Mouse (Mus musculus): ENCODE data around the gene Mocs1. TPM values are rescaled to one million over a fixed set of nuclear protein-coding genes. Genes with fewer than 3 reads are reported as not detected.

Gene Mocs1
- polyA plus RNA-seq, 1 experiment from 2014 or later = 8.9 TPM

- no peak overlapping the region for H3K4me3 ChIP-seq (ENCODE audit: low read length)
- no peak overlapping the region; the same call in 1 of the 2 replicates for H3K27ac ChIP-seq (ENCODE audit: low read depth, low read length)
- no peaks in the 10 kb centered on the region for H3K9me3 ChIP-seq (ENCODE audit: control insufficient read depth, low read length)
- H3K4me2 ChIP-seq (replicated peaks; ENCODE audit: low read depth, low read length) = no peak overlapping the region
- 43% methylated on average over 6 of the region's 6 CpGs for WGBS
- H3K4me1 ChIP-seq (ENCODE audit: control insufficient read depth, insufficient read depth, low read length) = peaks cover 12% of the 10 kb centered on the region
- no peak overlapping the region for H3K9ac ChIP-seq (ENCODE audit: low read depth, low read length)
- peaks cover 18% of the 10 kb centered on the region for H3K36me3 ChIP-seq (ENCODE audit: control insufficient read depth, insufficient read depth, low read length)
- H3K27me3 ChIP-seq (ENCODE audit: control insufficient read depth, insufficient read depth, low read length) = no peaks in the 10 kb centered on the region
- ATAC-seq (ENCODE audit: low FRiP score, low TSS enrichment) = peak; percentile 69; the same call in 1 of the 2 replicates
Measured at GRCm38 (mm10) chr17:49450922-49451321, 22.8 kb downstream of the Mocs1 start.

GRCm38 (mm10) chr17:49456334-49456733, 28.2 kb downstream of the Mocs1 start:
- 81% methylated on average over 4 of the region's 4 CpGs for WGBS
- Histone ChIP-seq H3K9ac (ENCODE audit: low read depth, low read length) (no peak overlapping the region), H3K9me3 (ENCODE audit: control insufficient read depth, low read length) (no peaks in the 10 kb centered on the region), H3K27me3 (ENCODE audit: control insufficient read depth, insufficient read depth, low read length) (no peaks in the 10 kb centered on the region), H3K27ac (ENCODE audit: low read depth, low read length) (no peak overlapping the region), H3K4me1 (ENCODE audit: control insufficient read depth, insufficient read depth, low read length) (peaks cover 4% of the 10 kb centered on the region; the same call in 1 of the 2 replicates), H3K4me2 (replicated peaks; ENCODE audit: low read depth, low read length) (no peak overlapping the region), H3K4me3 (ENCODE audit: low read length) (no peak overlapping the region), H3K36me3 (ENCODE audit: control insufficient read depth, insufficient read depth, low read length) (peaks cover 21% of the 10 kb centered on the region)
- ATAC-seq (ENCODE audit: low FRiP score, low TSS enrichment) = no peak

- 91% methylated on average over 3 of the region's 3 CpGs for WGBS
- Histone ChIP-seq H3K27ac (ENCODE audit: low read depth, low read length) (no peak overlapping the region), H3K9me3 (ENCODE audit: control insufficient read depth, low read length) (no peaks in the 10 kb centered on the region), H3K4me3 (ENCODE audit: low read length) (no peak overlapping the region), H3K27me3 (ENCODE audit: control insufficient read depth, insufficient read depth, low read length) (no peaks in the 10 kb centered on the region), H3K4me1 (ENCODE audit: control insufficient read depth, insufficient read depth, low read length) (no peaks in the 10 kb centered on the region), H3K4me2 (replicated peaks; ENCODE audit: low read depth, low read length) (no peak overlapping the region), H3K9ac (ENCODE audit: low read depth, low read length) (no peak overlapping the region), H3K36me3 (ENCODE audit: control insufficient read depth, insufficient read depth, low read length) (peaks cover 21% of the 10 kb centered on the region)
- no peak for ATAC-seq (ENCODE audit: low FRiP score, low TSS enrichment)
Measured at GRCm38 (mm10) chr17:49457833-49458232, 29.7 kb downstream of the Mocs1 start.

- H3K9ac ChIP-seq (ENCODE audit: low read depth, low read length) = no peak overlapping the region
- H3K27me3 ChIP-seq (ENCODE audit: control insufficient read depth, insufficient read depth, low read length) = no peaks in the 10 kb centered on the region
- no peak overlapping the region for H3K27ac ChIP-seq (ENCODE audit: low read depth, low read length)
- ATAC-seq (ENCODE audit: low FRiP score, low TSS enrichment) = no peak
- H3K9me3 ChIP-seq (ENCODE audit: control insufficient read depth, low read length) = no peaks in the 10 kb centered on the region
- H3K4me2 ChIP-seq (replicated peaks; ENCODE audit: low read depth, low read length) = no peak overlapping the region
- H3K4me1 ChIP-seq (ENCODE audit: control insufficient read depth, insufficient read depth, low read length) = no peaks in the 10 kb centered on the region
- peaks cover 21% of the 10 kb centered on the region for H3K36me3 ChIP-seq (ENCODE audit: control insufficient read depth, insufficient read depth, low read length)
- no peak overlapping the region for H3K4me3 ChIP-seq (ENCODE audit: low read length)
- 82% methylated on average over 18 of the region's 18 CpGs for WGBS
Measured at GRCm38 (mm10) chr17:49458386-49458785, 30.2 kb downstream of the Mocs1 start.

GRCm38 (mm10) chr17:49464884-49465283, 36.7 kb downstream of the Mocs1 start:
- 85% methylated on average over 3 of the region's 3 CpGs for WGBS
- Histone ChIP-seq H3K9ac (ENCODE audit: low read depth, low read length) (no peak overlapping the region), H3K9me3 (ENCODE audit: control insufficient read depth, low read length) (no peaks in the 10 kb centered on the region)

GRCm38 (mm10) chr17:49468223-49468622, 40.1 kb downstream of the Mocs1 start:
- H3K36me3 ChIP-seq (ENCODE audit: control insufficient read depth, insufficient read depth, low read length) = no peaks in the 10 kb centered on the region; the same call in 1 of the 2 replicates
- no peak overlapping the region for H3K4me3 ChIP-seq (ENCODE audit: low read length)
- H3K27me3 ChIP-seq (ENCODE audit: control insufficient read depth, insufficient read depth, low read length) = no peaks in the 10 kb centered on the region
- H3K4me1 ChIP-seq (ENCODE audit: control insufficient read depth, insufficient read depth, low read length) = no peaks in the 10 kb centered on the region
- no peak overlapping the region for H3K4me2 ChIP-seq (replicated peaks; ENCODE audit: low read depth, low read length)
- no peak overlapping the region for H3K9ac ChIP-seq (ENCODE audit: low read depth, low read length)
- H3K9me3 ChIP-seq (ENCODE audit: control insufficient read depth, low read length) = no peaks in the 10 kb centered on the region
- 30% methylated on average over 4 of the region's 4 CpGs for WGBS
- peak; percentile 30; the same call in 1 of the 2 replicates for ATAC-seq (ENCODE audit: low FRiP score, low TSS enrichment)
- H3K27ac ChIP-seq (ENCODE audit: low read depth, low read length) = no peak overlapping the region

More at GRCm38 (mm10) chr17:49464884-49465283, 36.7 kb downstream of the Mocs1 start:
- Histone ChIP-seq H3K36me3 (ENCODE audit: control insufficient read depth, insufficient read depth, low read length) (no peaks in the 10 kb centered on the region; the same call in 1 of the 2 replicates), H3K4me2 (replicated peaks; ENCODE audit: low read depth, low read length) (no peak overlapping the region), H3K4me1 (ENCODE audit: control insufficient read depth, insufficient read depth, low read length) (no peaks in the 10 kb centered on the region), H3K4me3 (ENCODE audit: low read length) (no peak overlapping the region), H3K27ac (ENCODE audit: low read depth, low read length) (no peak overlapping the region), H3K27me3 (ENCODE audit: control insufficient read depth, insufficient read depth, low read length) (no peaks in the 10 kb centered on the region)
- no peak for ATAC-seq (ENCODE audit: low FRiP score, low TSS enrichment)

- ATAC-seq (ENCODE audit: low FRiP score, low TSS enrichment) = no peak
- Histone ChIP-seq H3K4me3 (ENCODE audit: low read length) (no peak overlapping the region), H3K4me1 (ENCODE audit: control insufficient read depth, insufficient read depth, low read length) (no peaks in the 10 kb centered on the region), H3K27ac (ENCODE audit: low read depth, low read length) (no peak overlapping the region), H3K9me3 (ENCODE audit: control insufficient read depth, low read length) (no peaks in the 10 kb centered on the region), H3K4me2 (replicated peaks; ENCODE audit: low read depth, low read length) (no peak overlapping the region), H3K27me3 (ENCODE audit: control insufficient read depth, insufficient read depth, low read length) (no peaks in the 10 kb centered on the region), H3K9ac (ENCODE audit: low read depth, low read length) (no peak overlapping the region), H3K36me3 (ENCODE audit: control insufficient read depth, insufficient read depth, low read length) (no peaks in the 10 kb centered on the region)
- WGBS = 67% methylated on average over 8 of the region's 8 CpGs
Measured at GRCm38 (mm10) chr17:49472626-49473025, 44.5 kb downstream of the Mocs1 start.

- Histone ChIP-seq H3K4me3 (ENCODE audit: low read length) (no peak overlapping the region), H3K4me2 (replicated peaks; ENCODE audit: low read depth, low read length) (no peak overlapping the region), H3K4me1 (ENCODE audit: control insufficient read depth, insufficient read depth, low read length) (no peaks in the 10 kb centered on the region), H3K9me3 (ENCODE audit: control insufficient read depth, low read length) (no peaks in the 10 kb centered on the region), H3K36me3 (ENCODE audit: control insufficient read depth, insufficient read depth, low read length) (no peaks in the 10 kb centered on the region; the same call in 1 of the 2 replicates), H3K27me3 (ENCODE audit: control insufficient read depth, insufficient read depth, low read length) (no peaks in the 10 kb centered on the region), H3K27ac (ENCODE audit: low read depth, low read length) (no peak overlapping the region), H3K9ac (ENCODE audit: low read depth, low read length) (no peak overlapping the region)
- WGBS = 73% methylated on average over 4 of the region's 4 CpGs
- ATAC-seq (ENCODE audit: low FRiP score, low TSS enrichment) = no peak
Measured at GRCm38 (mm10) chr17:49474051-49474450, 45.9 kb downstream of the Mocs1 start.

GRCm38 (mm10) chr17:49475174-49475573, 47.0 kb downstream of the Mocs1 start:
- H3K9me3 ChIP-seq (ENCODE audit: control insufficient read depth, low read length) = no peaks in the 10 kb centered on the region
- H3K36me3 ChIP-seq (ENCODE audit: control insufficient read depth, insufficient read depth, low read length) = no peaks in the 10 kb centered on the region; the same call in 1 of the 2 replicates
- no peaks in the 10 kb centered on the region for H3K4me1 ChIP-seq (ENCODE audit: control insufficient read depth, insufficient read depth, low read length)
- no peak overlapping the region for H3K9ac ChIP-seq (ENCODE audit: low read depth, low read length)
- no peak overlapping the region for H3K4me2 ChIP-seq (replicated peaks; ENCODE audit: low read depth, low read length)
- ATAC-seq (ENCODE audit: low FRiP score, low TSS enrichment) = no peak
- no peak overlapping the region for H3K27ac ChIP-seq (ENCODE audit: low read depth, low read length)
- no peaks in the 10 kb centered on the region for H3K27me3 ChIP-seq (ENCODE audit: control insufficient read depth, insufficient read depth, low read length)
- 70% methylated on average over 1 of the region's 1 CpGs for WGBS
- H3K4me3 ChIP-seq (ENCODE audit: low read length) = no peak overlapping the region

Data from kidney, embryonic 14.5 days (tissue).